8 mouse cellular contexts compared by ENCODE assay signal in the genomic region with DNA sequence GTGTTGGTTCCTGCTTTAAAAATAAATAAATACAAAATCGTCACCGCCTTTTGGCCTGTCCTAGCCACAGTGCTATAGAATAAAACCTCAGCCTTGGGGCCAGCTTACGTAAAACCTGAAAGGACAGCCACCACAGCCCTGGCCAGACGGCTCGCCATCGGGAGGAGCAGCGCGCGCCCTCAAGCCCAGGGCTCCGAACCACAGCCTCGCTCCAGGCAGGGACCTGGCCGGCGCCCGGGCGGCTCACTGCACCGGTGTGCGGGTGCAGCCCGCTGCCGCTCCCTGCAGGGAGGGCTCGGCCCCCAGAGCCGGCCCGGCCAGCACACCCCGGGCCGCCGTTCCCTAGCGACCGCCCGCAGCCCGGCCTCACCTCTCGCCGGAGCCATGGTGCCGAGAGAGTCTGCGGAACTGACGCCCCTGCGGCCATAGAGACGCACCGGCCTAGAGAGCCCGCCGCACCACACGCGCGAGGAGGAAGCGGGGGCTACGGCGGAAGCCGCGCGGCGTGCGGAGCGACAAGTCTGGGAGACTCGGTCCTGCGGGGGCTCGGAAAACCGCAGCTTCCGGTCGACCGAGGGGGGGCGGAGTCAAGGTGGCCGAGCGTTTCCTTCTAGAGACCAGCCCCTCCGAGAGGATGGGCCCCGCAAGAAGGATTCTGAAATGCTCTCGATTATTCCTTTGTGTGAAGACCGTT. TPM values are rescaled to one million over a fixed set of nuclear protein-coding genes. Genes with fewer than 3 reads are reported as not detected.
A peak's percentile ranks its signal among the peaks of the same experiment; 100 is the strongest.
DNase-seq lines count a peak whose midpoint lies in the region; ATAC-seq and TF ChIP-seq lines count a peak whose summit lies in the region.

A gene (minus strand): TSS at position 565 of the 694 bp plus-strand sequence.

- peak; percentile 49 to 81 for TF ChIP-seq POLR2A in MEL (IDR thresholded peaks at IDR 0.05; ENCODE audit: control insufficient read depth in 1 of 2, insufficient read depth in 1 of 2, low read depth in 1 of 2, low read length in 2 of 2, poor library complexity in 1 of 2)
- peak; percentile 74; the same call in 1 of the 2 replicates for TF ChIP-seq POLR2A in cerebellum, adult 2 months (IDR thresholded peaks at IDR 0.05; ENCODE audit: borderline replicate concordance, insufficient read depth, low read length)

- no peaks in the 10 kb centered on the region for H3K27me3 ChIP-seq in MEL (ENCODE audit: control insufficient read depth in 1 of 2, insufficient read depth in 2 of 2, low read length in 2 of 2)
- no peaks in the 10 kb centered on the region for H3K27me3 ChIP-seq in cerebellum, adult 2 months (ENCODE audit: control insufficient read depth, insufficient read depth, low read length)
- H3K27me3 ChIP-seq in forebrain, postnatal 0 days (ENCODE audit: insufficient read depth, low read length): no peaks in the 10 kb centered on the region
- H3K27me3 ChIP-seq in lung, embryonic 16.5 days (ENCODE audit: control insufficient read depth, insufficient read depth, low read depth, low read length): no peaks in the 10 kb centered on the region

- peak within 1 kb of the TSS; percentile 95 for H3K9ac ChIP-seq in MEL (ENCODE audit: control insufficient read depth, low read depth, low read length, poor library complexity, severe bottlenecking)
- peak within 1 kb of the TSS; percentile 98 for H3K9ac ChIP-seq in forebrain, postnatal 0 days
- peak within 1 kb of the TSS; percentile 94 for H3K9ac ChIP-seq in lung, embryonic 16.5 days (ENCODE audit: low read length)

- H3K4me2 ChIP-seq in forebrain, postnatal 0 days (ENCODE audit: low read depth): peak within 1 kb of the TSS; percentile 48
- peak within 1 kb of the TSS; percentile 67 for H3K4me2 ChIP-seq in lung, embryonic 16.5 days (ENCODE audit: low read depth, low read length)

- under 1% methylated on average over 65 of the region's 65 CpGs for WGBS in cerebellum, adult 2 months
- under 1% methylated on average over 65 of the region's 65 CpGs for WGBS in forebrain, postnatal 0 days
- under 1% methylated on average over 49 of the region's 65 CpGs for WGBS in lung, embryonic 16.5 days

- ATAC-seq in forebrain, postnatal 0 days: peak; percentile 99
- peak; percentile 98 for ATAC-seq in lung, embryonic 16.5 days (ENCODE audit: low read depth)

- no peak; a peak in 1 of 6 replicates for TF ChIP-seq CTCF in MEL (IDR thresholded peaks at IDR 0.05 in 2 of 3, conservative IDR thresholded peaks at IDR 0.05 in 1 of 3; ENCODE audit: control insufficient read depth in 1 of 3, insufficient read depth in 1 of 3, low read depth in 2 of 3, low read length in 3 of 3, poor library complexity in 1 of 3, severe bottlenecking in 1 of 3)
- TF ChIP-seq CTCF in cerebellum, adult 2 months (IDR thresholded peaks at IDR 0.05; ENCODE audit: borderline replicate concordance, insufficient read depth, low read depth, low read length): no peak
- TF ChIP-seq CTCF in forebrain, postnatal 0 days (IDR thresholded peaks at IDR 0.05; ENCODE audit: low read depth): 0 out of 2 replicates have a peak, but pooled peaks have one; percentile 35

- H3K9me3 ChIP-seq in MEL (replicated peaks; ENCODE audit: insufficient read depth, low read length): no peaks in the 10 kb centered on the region
- no peaks in the 10 kb centered on the region for H3K9me3 ChIP-seq in forebrain, postnatal 0 days (ENCODE audit: low read length)
- no peaks in the 10 kb centered on the region for H3K9me3 ChIP-seq in lung, embryonic 16.5 days (ENCODE audit: control insufficient read depth, low read length)

- TF ChIP-seq EP300 in MEL (IDR thresholded peaks at IDR 0.05; ENCODE audit: low read depth in 1 of 2, low read length in 2 of 2): peak in 1 of 2 experiments; percentile 55; a peak in 2 of 4 replicates

- peaks cover 13% of the 10 kb centered on the region for H3K79me2 ChIP-seq in MEL (ENCODE audit: control insufficient read depth, insufficient read depth, low read length, poor library complexity)

- H3K4me3 ChIP-seq in MEL (ENCODE audit: control insufficient read depth in 1 of 2, insufficient read depth in 1 of 2, low read depth in 2 of 2, low read length in 2 of 2): peak within 1 kb of the TSS; percentile 77 to 98
- peak within 1 kb of the TSS; percentile 87 for H3K4me3 ChIP-seq in cerebellum, adult 2 months (replicated peaks; ENCODE audit: insufficient read depth, low read depth, low read length)
- H3K4me3 ChIP-seq in forebrain, postnatal 0 days (ENCODE audit: low read depth, low read length): peak within 1 kb of the TSS; percentile 91
- H3K4me3 ChIP-seq in lung, embryonic 16.5 days (ENCODE audit: low read length): peak within 1 kb of the TSS; percentile 93

- no peak for TF ChIP-seq RAD21 in MEL (IDR thresholded peaks at IDR 0.05; ENCODE audit: low read depth, low read length)

- H3K27ac ChIP-seq in MEL (ENCODE audit: control insufficient read depth, low read depth, low read length): peak within 1 kb of the TSS; percentile 71
- peak within 1 kb of the TSS; percentile 94 for H3K27ac ChIP-seq in cerebellum, adult 2 months (ENCODE audit: insufficient read depth, low read length)
- H3K27ac ChIP-seq in forebrain, postnatal 0 days (ENCODE audit: low read depth, low read length): peak within 1 kb of the TSS; percentile 93
- peak within 1 kb of the TSS; percentile 93 for H3K27ac ChIP-seq in lung, embryonic 16.5 days (ENCODE audit: low read length)

- DNase-seq in MEL (ENCODE audit: low read depth, low spot score): peak; percentile 94
- peak; percentile 96 to 97 for DNase-seq in cerebellum, adult 2 months
- DNase-seq in forebrain, postnatal 0 days: peak; percentile 94
- DNase-seq in heart, postnatal 4 days: peak; percentile 94
- DNase-seq in layer of hippocampus, adult 9-10 months (ENCODE audit: low spot score): peak; percentile 77
- peak; percentile 75 for DNase-seq in ovary, postnatal 10 days (ENCODE audit: low spot score)
- DNase-seq in thymus, postnatal 10 days (ENCODE audit: low spot score in 2 of 2): peak; percentile 91 to 92

- peaks cover 0 to 15% of the 10 kb centered on the region in 2 experiments; a peak in 3 of 4 replicates for H3K36me3 ChIP-seq in MEL (ENCODE audit: control insufficient read depth in 1 of 2, insufficient read depth in 2 of 2, low read length in 2 of 2)
- 0 out of 2 replicates have a peak, but pooled peaks cover 6% of the 10 kb centered on the region for H3K36me3 ChIP-seq in forebrain, postnatal 0 days (ENCODE audit: insufficient read depth)
- peaks cover 4% of the 10 kb centered on the region; the same call in 1 of the 2 replicates for H3K36me3 ChIP-seq in lung, embryonic 16.5 days (ENCODE audit: control insufficient read depth, insufficient read depth, low read length)

- H3K4me1 ChIP-seq in MEL (ENCODE audit: control insufficient read depth in 1 of 2, insufficient read depth in 2 of 2, low read length in 2 of 2): peaks cover 5 to 9% of the 10 kb centered on the region in 2 experiments
- peaks cover 2% of the 10 kb centered on the region; the same call in 1 of the 2 replicates for H3K4me1 ChIP-seq in cerebellum, adult 2 months (ENCODE audit: control insufficient read depth, insufficient read depth, low read length)
- H3K4me1 ChIP-seq in forebrain, postnatal 0 days (ENCODE audit: insufficient read depth): 0 out of 2 replicates have a peak, but pooled peaks cover 5% of the 10 kb centered on the region
- H3K4me1 ChIP-seq in lung, embryonic 16.5 days (replicated peaks; ENCODE audit: control insufficient read depth, insufficient read depth, low read length): peaks cover 4% of the 10 kb centered on the region

TF ChIP-seq in MEL, 35 proteins besides CTCF, POLR2A, EP300 and RAD21:
- TF ChIP-seq ZMIZ1 (IDR thresholded peaks at IDR 0.05; ENCODE audit: low read depth, low read length) (peak; percentile 81), SIN3A (IDR thresholded peaks at IDR 0.05; ENCODE audit: low read length) (peak; percentile 68; the same call in 1 of the 2 replicates), RCOR1 (IDR thresholded peaks at IDR 0.05; ENCODE audit: low read depth, low read length) (peak; percentile 47; the same call in 1 of the 2 replicates), MAZ (IDR thresholded peaks at IDR 0.05; ENCODE audit: low read depth, low read length) (peak; percentile 96), POLR2AphosphoS2 (IDR thresholded peaks at IDR 0.05; ENCODE audit: low read length) (peak; percentile 76; the same call in 1 of the 2 replicates), USF1 (IDR thresholded peaks at IDR 0.05; ENCODE audit: low read depth, low read length) (no peak), ZNF384 (IDR thresholded peaks at IDR 0.05; ENCODE audit: low read depth, low read length) (no peak), MAX (IDR thresholded peaks at IDR 0.05; ENCODE audit: low read length) (peak; percentile 82), UBTF (IDR thresholded peaks at IDR 0.05; ENCODE audit: borderline replicate concordance, insufficient read depth, low read depth, low read length) (peak; percentile 92; the same call in 1 of the 2 replicates), MYB (IDR thresholded peaks at IDR 0.05; ENCODE audit: low read depth, low read length) (no peak), HCFC1 (IDR thresholded peaks at IDR 0.05; ENCODE audit: low read depth, low read length) (peak; percentile 87), KAT2A (conservative IDR thresholded peaks at IDR 0.05; ENCODE audit: low read depth, low read length) (no peak; the same call in 1 of the 2 replicates), JUND (IDR thresholded peaks at IDR 0.05; ENCODE audit: low read depth, low read length) (no peak), ELF1 (IDR thresholded peaks at IDR 0.05; ENCODE audit: low read depth, low read length) (peak; percentile 86), MXI1 (IDR thresholded peaks at IDR 0.05; ENCODE audit: low read depth, low read length) (peak; percentile 74), MEF2A (IDR thresholded peaks at IDR 0.05; ENCODE audit: extremely low read depth, insufficient replicate concordance, low read depth, low read length, poor library complexity, severe bottlenecking) (no peak), ETS1 (IDR thresholded peaks at IDR 0.05; ENCODE audit: low read depth, low read length) (peak; percentile 62; the same call in 1 of the 2 replicates), NELFE (IDR thresholded peaks at IDR 0.05; ENCODE audit: low read depth, low read length) (peak; percentile 81), MYC (IDR thresholded peaks at IDR 0.05; ENCODE audit: low read depth, low read length) (peak; percentile 60; the same call in 1 of the 2 replicates), TCF12 (IDR thresholded peaks at IDR 0.05; ENCODE audit: low read depth, low read length) (peak; percentile 79)

RNA-seq across cellular contexts. Expression of the gene that starts here (rescaled TPM):
- total RNA-seq in MEL (2012; rRNA removed): 25.8 and 26.0 TPM in 2 replicates
- polyA plus RNA-seq in MEL (2012; ENCODE audit: insufficient read depth in 1 of 2, insufficient read length in 2 of 2, low read depth in 1 of 2, low replicate concordance in 2 of 2, missing spikeins in 1 of 2): 10 to 100 TPM in 1 of 2 experiments, not detected in 1; 24.3 TPM
- polyA plus RNA-seq in cerebellum, adult 2 months (2012; rRNA removed): 19.2 and 20.9 TPM in 2 replicates
- total RNA-seq in forebrain, postnatal 0 days (2014; rRNA removed): 34.0 and 35.9 TPM in 2 replicates
- polyA plus RNA-seq in forebrain, postnatal 0 days (2015; fragmentation: Nextera tagmentation; extraction: Ambion mirVana): 16.0 and 37.9 TPM in 2 replicates
- 10 to 100 TPM; 23.3 to 23.5 TPM for total RNA-seq in heart, postnatal 4 days (2021)
- 55.2 and 63.6 TPM in 2 replicates for polyA plus RNA-seq in lung, embryonic 16.5 days (2015; fragmentation: Nextera tagmentation; extraction: Ambion mirVana)

Comparison
In these comparisons a context has a peak if more than half of its experiments do, and no peak if none do; other contexts are left out.
1. Peak in every context shown above with its lines: DNase-seq, ATAC-seq, H3K4me3 ChIP-seq and H3K27ac ChIP-seq.